Mouse (Mus musculus) myocyte (in vitro differentiated cells): ENCODE results near the gene Iqsec2. TPM values are rescaled to one million over a fixed set of nuclear protein-coding genes. Genes with fewer than 3 reads are reported as not detected.

Source experiments
- H3K27me3 ChIP-seq: one replicate; pipeline ENCODE4 v1.6.1; 2011; ENCODE audit not compliant: control insufficient read depth, insufficient read depth, insufficient read length
- H3K36me3 ChIP-seq: one replicate; pipeline ENCODE4 v1.6.1; 2011; ENCODE audit not compliant: control insufficient read depth, insufficient read depth
- H3K4me2 ChIP-seq: one replicate; pipeline ENCODE4 v1.6.1; 2011; ENCODE audit warnings: low read depth, control low read depth
- H3K4me3 ChIP-seq: one replicate; pipeline ENCODE4 v1.5.1; 2011; ENCODE audit warnings: mild to moderate bottlenecking, control low read depth, moderate library complexity
- H3K79me2 ChIP-seq: one replicate; pipeline ENCODE4 v1.6.1; 2011; ENCODE audit not compliant: control insufficient read depth, insufficient read depth
- H3ac ChIP-seq: one replicate; pipeline ENCODE4 v1.6.1; 2011; ENCODE audit not compliant: control insufficient read depth, insufficient read length
- CEBPB ChIP-seq: IDR thresholded peaks from 2 replicates; pipeline ENCODE4 v1.6.1; 2011; ENCODE audit warnings: mild to moderate bottlenecking, moderate library complexity; ENCODE audit not compliant: poor library complexity, insufficient read depth, severe bottlenecking
- E2F4 ChIP-seq: IDR thresholded peaks from one replicate; pipeline ENCODE4 v1.6.1; 2011; ENCODE audit warnings: mild to moderate bottlenecking, control low read depth, moderate library complexity; ENCODE audit not compliant: insufficient read depth
- MAX ChIP-seq: IDR thresholded peaks from one replicate; pipeline ENCODE4 v1.6.1; 2011; ENCODE audit warnings: low read depth, mild to moderate bottlenecking, control low read depth
- MYOD1 ChIP-seq, 3 experiments: IDR thresholded peaks; one replicate each; pipeline ENCODE4 v1.6.1; 2011; ENCODE audit warnings: control low read depth in 2 of 3, low read depth in 2 of 3, mild to moderate bottlenecking in 2 of 3, moderate library complexity in 1 of 3; ENCODE audit not compliant: insufficient read length in 2 of 3, control insufficient read depth in 1 of 3
- MYOG ChIP-seq, 3 experiments: IDR thresholded peaks; one replicate each; pipeline ENCODE4 v1.6.1; 2011; ENCODE audit warnings: control low read depth in 2 of 3, low read depth in 2 of 3, mild to moderate bottlenecking in 2 of 3; ENCODE audit not compliant: insufficient read length in 2 of 3, control insufficient read depth in 1 of 3, insufficient read depth in 1 of 3
- POLR2A ChIP-seq: IDR thresholded peaks from one replicate; pipeline ENCODE4 v1.6.1; 2011; ENCODE audit warnings: low read depth, mild to moderate bottlenecking, control low read depth, moderate library complexity; ENCODE audit not compliant: insufficient read length
- POLR2AphosphoS2 ChIP-seq: IDR thresholded peaks from one replicate; pipeline ENCODE4 v1.6.1; 2011; ENCODE audit warnings: low read depth, control low read depth; ENCODE audit not compliant: insufficient read length
- REST ChIP-seq: IDR thresholded peaks from one replicate; pipeline ENCODE4 v1.6.1; 2011; ENCODE audit warnings: mild to moderate bottlenecking, control low read depth, moderate library complexity; ENCODE audit not compliant: insufficient read depth, insufficient read length
- SRF ChIP-seq: IDR thresholded peaks from one replicate; pipeline ENCODE4 v1.6.1; 2011; ENCODE audit warnings: low read depth; ENCODE audit not compliant: control insufficient read depth, insufficient read length
- TCF12 ChIP-seq: IDR thresholded peaks from one replicate; pipeline ENCODE4 v1.6.1; 2011; ENCODE audit warnings: mild to moderate bottlenecking, control low read depth; ENCODE audit not compliant: poor library complexity, insufficient read depth, severe bottlenecking
- TCF3 ChIP-seq: IDR thresholded peaks from one replicate; pipeline ENCODE4 v1.6.1; 2011; ENCODE audit warnings: low read depth, control low read depth; ENCODE audit not compliant: insufficient read length
- USF1 ChIP-seq: IDR thresholded peaks from one replicate; pipeline ENCODE4 v1.6.1; 2011; ENCODE audit warnings: low read depth, mild to moderate bottlenecking, control low read depth, moderate library complexity
- polyA plus RNA-seq: library from polyadenylated mRNA; unstranded; fragments of >200 nt; fragmentation: generic; extraction: Trizol; gene quantifications from one replicate; pipeline ENCODE4 v1.2.1, GENCODE M21; 2012; ENCODE audit warnings: missing spikeins

The Iqsec2 gene
- polyA plus RNA-seq, 1 experiment: 11.2 TPM

- TF ChIP-seq POLR2AphosphoS2 (no peak), REST (no peak), CEBPB (no peak), TCF3 (no peak), USF1 (no peak), MAX (no peak), MYOG (IDR thresholded peaks at IDR 0.05; ENCODE audit: control insufficient read depth in 1 of 3, insufficient read depth in 1 of 3, insufficient read length in 2 of 3, low read depth in 2 of 3) (no peak), MYOD1 (IDR thresholded peaks at IDR 0.05; ENCODE audit: control insufficient read depth in 1 of 3, insufficient read length in 2 of 3, low read depth in 2 of 3) (no peak), SRF (no peak), TCF12 (no peak), POLR2A (no peak), E2F4 (no peak)
- Histone ChIP-seq H3K79me2 (no peaks in the 10 kb centered on the region), H3K36me3 (no peaks in the 10 kb centered on the region), H3K4me2 (no peak overlapping the region), H3ac (no peak overlapping the region), H3K27me3 (no peaks in the 10 kb centered on the region), H3K4me3 (no peak overlapping the region)
Measured at GRCm38 (mm10) chrX:152171041-152172026, 27.3 kb downstream of the Iqsec2 start.

- Histone ChIP-seq H3K27me3 (no peaks in the 10 kb centered on the region), H3K4me2 (peak overlapping the region; percentile 56), H3K79me2 (no peaks in the 10 kb centered on the region), H3K4me3 (no peak overlapping the region), H3K36me3 (no peaks in the 10 kb centered on the region), H3ac (no peak overlapping the region)
- no peak for TF ChIP-seq POLR2AphosphoS2
- TF ChIP-seq MAX: no peak
- no peak for TF ChIP-seq USF1
- TF ChIP-seq CEBPB: no peak
- TF ChIP-seq TCF12: no peak
- peak in 1 of 3 experiments; percentile 56 for TF ChIP-seq MYOD1 (IDR thresholded peaks at IDR 0.05; ENCODE audit: control insufficient read depth in 1 of 3, insufficient read length in 2 of 3, low read depth in 2 of 3)
- no peak for TF ChIP-seq REST
- peak in 1 of 3 experiments; percentile 57 for TF ChIP-seq MYOG (IDR thresholded peaks at IDR 0.05; ENCODE audit: control insufficient read depth in 1 of 3, insufficient read depth in 1 of 3, insufficient read length in 2 of 3, low read depth in 2 of 3)
Measured at GRCm38 (mm10) chrX:152172487-152172935, 28.4 kb downstream of the Iqsec2 start.

GRCm38 (mm10) chrX:152175284-152175683 is 31.2 kb downstream of the Iqsec2 start:
- TF ChIP-seq USF1 (no peak), MYOG (IDR thresholded peaks at IDR 0.05; ENCODE audit: control insufficient read depth in 1 of 3, insufficient read depth in 1 of 3, insufficient read length in 2 of 3, low read depth in 2 of 3) (no peak), E2F4 (no peak), MYOD1 (IDR thresholded peaks at IDR 0.05; ENCODE audit: control insufficient read depth in 1 of 3, insufficient read length in 2 of 3, low read depth in 2 of 3) (no peak), POLR2AphosphoS2 (no peak), MAX (no peak), POLR2A (no peak), REST (no peak), SRF (no peak)
- H3K27me3 ChIP-seq: no peaks in the 10 kb centered on the region
- no peak overlapping the region for H3ac ChIP-seq

GRCm38 (mm10) chrX:152177897-152178296 is 33.8 kb downstream of the Iqsec2 start:
- no peak overlapping the region for H3K4me2 ChIP-seq
- no peak overlapping the region for H3ac ChIP-seq
- no peaks in the 10 kb centered on the region for H3K36me3 ChIP-seq
- TF ChIP-seq REST (no peak), MAX (no peak), MYOD1 (IDR thresholded peaks at IDR 0.05; ENCODE audit: control insufficient read depth in 1 of 3, insufficient read length in 2 of 3, low read depth in 2 of 3) (no peak), MYOG (IDR thresholded peaks at IDR 0.05; ENCODE audit: control insufficient read depth in 1 of 3, insufficient read depth in 1 of 3, insufficient read length in 2 of 3, low read depth in 2 of 3) (no peak), TCF3 (no peak), USF1 (no peak), E2F4 (no peak), POLR2AphosphoS2 (no peak), SRF (no peak), CEBPB (no peak), POLR2A (no peak), TCF12 (no peak)
- no peaks in the 10 kb centered on the region for H3K27me3 ChIP-seq
- H3K4me3 ChIP-seq: no peak overlapping the region
- no peaks in the 10 kb centered on the region for H3K79me2 ChIP-seq

More at GRCm38 (mm10) chrX:152175284-152175683, 31.2 kb downstream of the Iqsec2 start:
- no peaks in the 10 kb centered on the region for H3K36me3 ChIP-seq
- no peak overlapping the region for H3K4me2 ChIP-seq
- H3K4me3 ChIP-seq: no peak overlapping the region
- no peaks in the 10 kb centered on the region for H3K79me2 ChIP-seq
